Mouse (Mus musculus) ES-CJ7 (cell line): Measurements from ENCODE around the gene Zbed4.
"Not testable (repeated sequence)": the region's sequence is repeated elsewhere in the genome, so short reads cannot be mapped to it uniquely, and the experiment has no call there.

Experiments
- DNase-seq: peaks from one replicate; pipeline ENCODE4 v3.0.0; 2011; ENCODE audit warnings: low read depth, low spot score

Gene Zbed4

GRCm38 (mm10) chr15:88810369-88810768, 58.9 kb downstream of the Zbed4 start:
- DNase-seq = no peak

GRCm38 (mm10) chr15:88813262-88813661, 61.8 kb downstream of the Zbed4 start:
- no peak for DNase-seq

- DNase-seq = not testable (repeated sequence)
Observed at GRCm38 (mm10) chr15:88813873-88814272, 62.4 kb downstream of the Zbed4 start.

- DNase-seq = peak; percentile 57
Observed at GRCm38 (mm10) chr15:88814411-88815047, 63.1 kb downstream of the Zbed4 start.

- DNase-seq = no peak
Observed at GRCm38 (mm10) chr15:88815196-88815700, 63.8 kb downstream of the Zbed4 start.

- peak; percentile 99 for DNase-seq
Observed at GRCm38 (mm10) chr15:88819026-88819905, 67.8 kb downstream of the Zbed4 start, which contains the start of the genes Alg12 and Creld2. Gene Alg12, minus strand, starts transcription at chr15:88819318. Gene Creld2, plus strand, starts transcription at chr15:88819646.

GRCm38 (mm10) chr15:88819906-88820303, 68.4 kb downstream of the Zbed4 start:
- no peak for DNase-seq

GRCm38 (mm10) chr15:88821403-88821802, 69.9 kb downstream of the Zbed4 start:
- DNase-seq = no peak

- DNase-seq = no peak
Observed at GRCm38 (mm10) chr15:88822513-88822912, 71.1 kb downstream of the Zbed4 start.

- no peak for DNase-seq
Observed at GRCm38 (mm10) chr15:88823376-88823775, 71.9 kb downstream of the Zbed4 start.

- peak; percentile 48 for DNase-seq
Observed at GRCm38 (mm10) chr15:88827466-88827865, 76.0 kb downstream of the Zbed4 start.

- peak; percentile 91 for DNase-seq
Observed at GRCm38 (mm10) chr15:88827991-88828799, 76.7 kb downstream of the Zbed4 start.

- peak; percentile 87 for DNase-seq
Observed at GRCm38 (mm10) chr15:88828800-88829705, 77.6 kb downstream of the Zbed4 start.

- no peak for DNase-seq
Observed at GRCm38 (mm10) chr15:88829791-88830440, 78.5 kb downstream of the Zbed4 start.

- DNase-seq = no peak
Observed at GRCm38 (mm10) chr15:88830696-88831095, 79.2 kb downstream of the Zbed4 start.

GRCm38 (mm10) chr15:88831482-88831881, 80.0 kb downstream of the Zbed4 start:
- no peak for DNase-seq

GRCm38 (mm10) chr15:88832536-88832935, 81.1 kb downstream of the Zbed4 start:
- DNase-seq = no peak
